Mouse (Mus musculus) activated CD4-positive, CD25-positive, alpha-beta regulatory T cell, adult 9 weeks (primary cell): Measurements from ENCODE around the gene Il31. TPM values are rescaled to one million over a fixed set of nuclear protein-coding genes. Genes with fewer than 3 reads are reported as not detected.

Experiments used
- polyA plus RNA-seq: library from polyadenylated mRNA; unstranded; fragments of 100-300 nt; shearing (Covaris generic); gene quantifications from one replicate; pipeline ENCODE4 v1.2.1, GENCODE M21; 2017

Gene Il31
- not detected for polyA plus RNA-seq

GRCm38 (mm10) chr5:123489112-123489785 is at the start of gene Il31, which contains the start of gene Lrrc43:
TSS of gene Il31 (minus strand) at chr5:123489489.
TSS of gene Lrrc43 (plus strand) at chr5:123489305.

GRCm38 (mm10) chr5:123525281-123525680 is 36.0 kb upstream of the Il31 start, which contains the start of gene Gm49027:
TSS of gene Gm49027 (minus strand) at chr5:123525488.

DNA sequence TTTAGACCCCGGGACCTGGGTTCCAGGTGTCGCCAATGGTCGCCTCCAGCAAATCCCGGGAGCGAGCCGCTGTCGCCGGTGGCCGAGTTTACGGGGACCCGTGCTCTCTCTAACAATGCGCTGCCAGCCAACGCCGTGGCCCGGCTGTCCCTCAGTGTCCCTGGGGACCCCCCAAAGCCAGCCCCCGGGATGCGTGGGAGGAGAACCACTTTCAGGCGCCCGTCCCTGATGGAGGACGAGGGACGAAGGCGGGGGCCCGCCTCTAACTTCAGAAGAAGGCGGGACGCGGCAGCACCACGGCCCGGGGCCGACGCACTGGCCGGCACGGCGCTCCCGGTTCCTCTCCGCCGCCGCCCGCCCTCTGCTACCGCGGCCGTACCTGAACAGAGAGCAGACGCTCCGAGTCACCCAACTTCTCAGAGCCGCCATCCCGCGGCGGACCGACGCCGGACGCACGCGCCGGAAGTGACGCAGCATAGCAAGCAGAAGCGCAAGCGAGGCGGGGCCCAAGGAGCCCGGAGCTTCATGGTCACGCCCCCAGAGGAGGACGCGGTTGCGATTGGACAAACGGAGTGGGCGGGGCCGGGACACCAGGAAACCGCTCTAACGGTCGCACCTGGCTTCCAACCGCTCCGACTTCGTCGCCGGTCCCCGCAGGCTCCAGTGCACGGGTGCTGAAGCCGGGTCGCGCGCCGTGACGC is 34.6 kb upstream of the Il31 start, which contains the start of gene Diablo:
Diablo (minus strand) TSS at position 485 of the 701 bp plus-strand sequence.

DNA sequence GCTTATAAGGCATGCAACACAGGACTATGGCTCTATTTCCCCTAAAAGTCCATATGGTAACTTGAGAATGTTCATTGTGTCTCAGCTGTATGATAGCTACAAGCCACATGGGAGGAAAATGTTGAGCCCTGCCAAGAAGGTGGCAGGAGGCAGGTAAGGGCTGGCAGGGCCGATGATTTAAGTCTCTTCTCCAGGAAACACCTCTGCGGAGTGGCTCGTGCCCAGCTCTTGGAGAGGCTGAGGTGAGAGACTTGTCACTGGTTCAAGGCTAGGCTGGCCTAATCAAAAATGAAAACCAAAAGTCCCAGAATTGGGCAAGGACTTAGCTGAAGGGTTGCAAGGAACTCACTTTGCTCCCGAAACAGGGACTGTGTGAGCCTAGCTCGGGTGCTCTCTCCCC is 20.9 kb upstream of the Il31 start, which contains the start of gene B3gnt4:
B3gnt4 (plus strand) TSS at position 301 of the 400 bp plus-strand sequence.

Other genes starting within 250 kb of the Il31 start
- 3.5 TPM for gene Wdr66, start 237.4 kb downstream of the Il31 start, polyA plus RNA-seq
- 8.6 TPM for gene Bcl7a, start 145.7 kb downstream of the Il31 start, polyA plus RNA-seq
- gene Mlxip, start 94.7 kb downstream of the Il31 start, polyA plus RNA-seq = 20.0 TPM
- gene Lrrc43, start 184 bp downstream of the Il31 start, polyA plus RNA-seq = not detected
- gene B3gnt4, start 21.0 kb upstream of the Il31 start, polyA plus RNA-seq = 0.44 TPM
- 113 TPM for gene Diablo, start 34.7 kb upstream of the Il31 start, polyA plus RNA-seq
- gene Gm49027, start 36.0 kb upstream of the Il31 start, polyA plus RNA-seq = not detected
- 53.5 TPM for gene Vps33a, start 83.5 kb upstream of the Il31 start, polyA plus RNA-seq
- 88.3 TPM for gene Clip1, start 195.1 kb upstream of the Il31 start, polyA plus RNA-seq
- 107 TPM for gene Zcchc8, start 231.6 kb upstream of the Il31 start, polyA plus RNA-seq